Mouse (Mus musculus) cortical plate, adult 2 months (tissue): ENCODE results near the gene Ccdc114. TPM values are rescaled to one million over a fixed set of nuclear protein-coding genes. Genes with fewer than 3 reads are reported as not detected.
"Not testable (repeated sequence)": the region's sequence is repeated elsewhere in the genome, so short reads cannot be mapped to it uniquely, and the experiment has no call there.

Experiments used
- H3K27ac ChIP-seq: fragments of 200-500 bp; 2 replicates; pipeline ENCODE4 v1.5.1; 2012; ENCODE audit warnings: low read length, control low read depth, inconsistent platforms; ENCODE audit not compliant: insufficient read depth
- H3K4me1 ChIP-seq: fragments of 200-500 bp; 2 replicates; pipeline ENCODE4 v1.6.1; 2011; ENCODE audit warnings: low read length; ENCODE audit not compliant: control insufficient read depth, insufficient read depth
- H3K4me3 ChIP-seq: fragments of 200-500 bp; 2 replicates; pipeline ENCODE4 v1.5.1; 2011; ENCODE audit warnings: mild to moderate bottlenecking, low read length, control low read depth; ENCODE audit not compliant: insufficient read depth
- CTCF ChIP-seq: fragments of 200-500 bp; IDR thresholded peaks from 2 replicates; pipeline ENCODE4 v1.5.1; 2011; ENCODE audit warnings: mild to moderate bottlenecking, control low read depth, low read length; ENCODE audit not compliant: insufficient read depth; ENCODE audit errors: extremely low read depth
- POLR2A ChIP-seq: fragments of 200-500 bp; IDR thresholded peaks from 2 replicates; pipeline ENCODE4 v1.6.1; 2011; ENCODE audit warnings: mild to moderate bottlenecking, low read length, control low read depth; ENCODE audit not compliant: insufficient read depth; ENCODE audit errors: extremely low read depth
- polyA plus RNA-seq: library from polyadenylated mRNA; depleted of rRNA; stranded (reverse); fragments of >200 nt; gene quantifications from 2 replicates; pipeline ENCODE4 v1.2.3, GENCODE M21; 2012; rRNA removed

Gene Ccdc114
- polyA plus RNA-seq = 3.0 and 3.9 TPM in 2 replicates

DNA sequence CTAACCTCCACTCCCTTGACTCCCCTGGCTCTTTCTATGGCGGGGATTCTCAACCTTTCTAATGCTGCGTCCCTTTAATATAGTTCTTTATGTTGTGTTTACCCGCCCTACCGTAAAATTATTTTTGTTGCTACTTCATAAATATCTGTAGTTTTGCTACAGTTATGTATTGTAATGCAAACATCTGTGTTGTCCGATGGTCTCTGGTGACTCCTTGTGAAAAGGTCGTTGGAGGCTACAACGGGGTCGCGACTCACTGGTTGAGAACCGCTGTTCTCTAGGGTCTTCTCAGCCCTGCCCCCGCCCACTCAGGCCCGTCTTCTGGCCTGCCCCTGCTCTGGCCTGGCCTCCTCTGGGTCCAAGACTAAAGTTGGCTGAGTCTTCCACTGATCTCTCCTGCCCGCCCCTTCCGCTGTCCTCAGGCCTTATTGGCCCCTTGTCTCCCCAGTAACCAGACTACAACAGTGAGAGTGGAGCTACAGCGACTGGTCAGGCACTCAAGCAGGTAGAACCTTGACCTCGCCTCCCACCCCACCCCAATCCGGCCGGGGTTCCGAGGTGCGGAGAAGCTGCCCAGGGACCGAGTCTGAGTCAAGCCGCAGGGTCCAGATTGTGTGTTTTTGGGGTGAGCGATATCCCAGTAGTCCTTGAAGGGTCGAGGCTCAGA lies at the start of gene Ccdc114:
Gene Ccdc114, plus strand, starts transcription at position 311 of the 667 bp plus-strand sequence.
- Histone ChIP-seq H3K4me3 (peak within 1 kb of the TSS; percentile 54), H3K4me1 (no peaks in the 10 kb centered on the region), H3K27ac (peak within 1 kb of the TSS; percentile 33)
- no peak for TF ChIP-seq CTCF
- no peak for TF ChIP-seq POLR2A

DNA sequence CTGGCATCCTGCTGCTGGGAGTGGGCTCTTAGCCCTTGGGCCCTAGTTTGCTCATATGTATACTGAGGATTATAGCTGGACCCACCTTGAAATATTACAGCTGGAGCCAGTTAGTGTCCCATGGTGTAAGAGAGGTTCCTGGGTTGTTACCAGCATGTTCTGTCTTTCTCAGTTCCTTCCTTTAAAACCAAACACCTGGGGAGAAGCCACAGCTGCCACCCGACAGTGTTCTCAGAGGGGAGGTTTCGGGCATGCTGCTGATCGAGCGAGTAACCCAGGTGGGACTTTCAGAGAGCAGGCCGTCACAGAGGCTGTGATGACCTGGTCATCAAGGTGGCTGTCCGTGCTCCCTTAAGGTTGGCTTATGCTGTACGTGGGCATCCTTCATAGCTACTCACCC lies 47.0 kb upstream of the Ccdc114 start:
- no peak overlapping the region for H3K27ac ChIP-seq
- no peak overlapping the region for H3K4me3 ChIP-seq
- TF ChIP-seq POLR2A = no peak
- no peak for TF ChIP-seq CTCF
- peaks cover 5% of the 10 kb centered on the region; the same call in 1 of the 2 replicates for H3K4me1 ChIP-seq

DNA sequence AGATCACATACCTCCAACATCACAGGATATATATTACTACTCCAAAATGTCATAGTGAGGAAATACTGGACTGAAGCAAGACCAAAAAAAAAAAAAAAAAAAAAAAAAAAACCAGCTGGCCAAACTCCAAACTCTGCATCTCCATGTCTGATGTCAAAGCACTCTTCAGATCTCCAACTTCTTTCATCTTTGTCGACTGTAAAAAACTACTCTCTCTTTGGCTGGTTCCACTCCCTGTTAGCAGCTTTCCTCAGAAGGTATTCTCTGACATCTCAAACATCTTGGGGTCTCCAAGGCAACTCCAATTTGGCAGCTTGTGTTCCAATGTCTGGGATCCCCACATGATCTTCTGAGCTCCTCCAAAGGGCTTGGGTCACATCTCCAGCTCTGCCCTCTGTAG lies 45.6 kb upstream of the Ccdc114 start, which contains the start of gene Grin2d:
Gene Grin2d, minus strand, starts transcription at position 101 of the 400 bp plus-strand sequence.
- H3K4me1 ChIP-seq, H3K4me3 ChIP-seq, H3K27ac ChIP-seq: not testable (repeated sequence)

DNA sequence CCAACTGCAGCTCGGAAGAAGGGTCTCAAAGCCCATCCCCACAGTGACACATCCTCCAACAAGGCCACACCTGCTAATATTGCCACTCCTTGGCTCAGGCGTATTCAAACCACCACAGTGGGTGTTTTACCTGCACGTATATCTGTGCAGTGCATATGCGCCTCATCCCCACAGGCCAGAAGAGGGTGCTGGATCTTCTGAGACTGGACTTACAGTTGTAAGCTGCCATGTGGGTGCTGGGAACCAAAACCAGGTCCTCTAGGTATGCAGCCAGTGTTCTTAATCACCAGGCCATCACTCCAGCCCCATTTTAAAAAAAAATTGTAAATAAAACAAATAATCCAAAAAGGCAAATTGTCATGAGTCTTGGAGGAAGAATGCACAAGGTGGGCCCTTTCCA lies 43.3 kb upstream of the Ccdc114 start:
- no peak overlapping the region for H3K4me3 ChIP-seq
- no peak for TF ChIP-seq POLR2A
- no peak for TF ChIP-seq CTCF
- no peaks in the 10 kb centered on the region for H3K4me1 ChIP-seq
- no peak overlapping the region for H3K27ac ChIP-seq

DNA sequence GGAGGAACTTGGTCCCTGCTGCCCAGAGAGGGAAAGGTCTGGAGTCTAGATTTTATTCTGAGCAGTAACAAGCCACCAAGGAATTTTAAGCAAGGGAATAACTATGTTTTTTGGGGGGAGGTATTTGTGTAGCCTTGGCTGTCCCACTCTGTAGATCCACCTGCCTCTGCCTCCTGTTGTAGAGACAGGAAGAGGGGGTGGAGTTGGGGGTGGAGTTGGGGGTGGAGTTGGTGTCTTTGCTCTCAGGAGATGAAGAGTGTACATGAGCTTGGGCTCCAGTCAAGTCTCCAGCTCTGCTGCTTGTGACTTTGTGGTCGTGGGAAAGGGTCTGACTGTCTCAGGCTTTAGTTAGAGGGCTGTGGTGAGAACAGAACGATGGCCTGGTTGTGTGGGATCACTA lies 42.9 kb upstream of the Ccdc114 start:
- H3K4me3 ChIP-seq = no peak overlapping the region
- no peaks in the 10 kb centered on the region for H3K4me1 ChIP-seq
- TF ChIP-seq CTCF = no peak
- no peak for TF ChIP-seq POLR2A
- no peak overlapping the region for H3K27ac ChIP-seq

DNA sequence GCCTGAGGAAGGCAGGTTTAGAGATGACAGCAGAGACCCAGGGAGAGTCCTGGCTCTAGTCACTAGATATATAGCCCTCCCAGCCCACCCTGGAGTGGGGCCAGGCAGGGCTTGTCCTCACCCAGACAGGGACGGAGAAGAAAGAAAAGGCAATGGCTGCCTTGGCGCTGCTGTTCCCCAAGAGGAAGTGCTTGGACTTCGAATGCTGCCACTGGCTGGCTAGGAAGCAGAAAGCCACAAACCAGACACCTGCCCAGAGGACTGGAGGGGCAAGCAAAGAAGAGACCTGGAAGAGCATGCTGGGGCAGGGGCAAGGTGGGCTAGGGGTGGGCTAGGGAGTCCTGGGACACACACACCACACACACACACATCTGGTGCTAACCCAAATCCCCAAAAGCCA lies 36.6 kb upstream of the Ccdc114 start:
- TF ChIP-seq POLR2A (no peak), CTCF (no peak)
- Histone ChIP-seq H3K4me3 (no peak overlapping the region), H3K27ac (no peak overlapping the region)

DNA sequence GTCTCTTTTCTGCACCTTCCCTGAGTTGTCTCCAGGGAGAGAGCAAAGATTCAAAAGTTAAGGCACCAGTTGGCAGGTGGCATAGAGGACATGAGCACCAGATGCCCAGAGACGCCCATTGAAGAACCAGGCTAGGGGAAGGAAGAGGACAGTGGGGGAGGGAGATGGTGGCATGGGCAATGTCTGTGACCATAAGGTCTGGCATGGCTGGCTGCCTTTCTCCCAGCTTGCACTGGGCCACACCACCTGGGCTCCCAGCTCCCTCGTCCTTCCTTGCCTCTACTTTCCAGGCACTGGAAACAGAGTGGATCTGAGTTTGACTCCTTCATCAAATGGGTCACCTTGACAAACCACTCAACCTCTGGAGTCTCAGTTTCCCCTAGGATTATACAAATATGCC lies 31.2 kb upstream of the Ccdc114 start:
- TF ChIP-seq POLR2A (no peak), CTCF (no peak)
- no peak overlapping the region for H3K27ac ChIP-seq
- H3K4me1 ChIP-seq = no peaks in the 10 kb centered on the region
- H3K4me3 ChIP-seq = no peak overlapping the region

More for the DNA sequence above, 36.6 kb upstream of the Ccdc114 start:
- no peaks in the 10 kb centered on the region for H3K4me1 ChIP-seq

DNA sequence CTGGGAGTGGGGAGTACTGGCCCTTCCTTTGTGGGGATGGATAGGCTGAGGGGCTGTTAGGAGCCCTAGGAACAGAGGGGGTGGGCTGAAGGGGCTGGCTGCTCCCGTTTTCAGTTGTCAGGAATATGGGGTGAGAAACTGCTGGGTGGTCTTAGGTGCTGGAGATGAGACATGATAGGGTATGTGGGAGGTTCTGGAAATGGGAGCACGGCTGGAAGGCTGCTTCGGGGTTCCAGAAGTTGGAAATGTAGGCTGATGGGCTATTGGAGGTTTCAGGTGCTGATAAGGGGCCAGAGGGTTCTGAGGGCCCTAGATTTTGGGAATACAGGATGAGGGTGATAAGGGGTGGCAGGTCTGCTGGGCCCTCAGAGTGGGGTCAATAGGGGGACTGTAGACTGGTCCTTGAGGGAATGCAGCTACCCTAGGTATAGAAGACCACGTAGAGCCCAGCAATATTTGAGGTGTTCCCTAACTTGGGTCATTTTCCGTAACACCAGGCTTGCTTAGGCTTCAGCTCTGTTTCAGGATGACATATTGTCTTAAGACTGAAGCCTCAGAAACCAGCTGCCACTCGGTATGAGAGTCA lies 27.8 kb upstream of the Ccdc114 start:
- no peak for TF ChIP-seq POLR2A
- no peak for TF ChIP-seq CTCF

DNA sequence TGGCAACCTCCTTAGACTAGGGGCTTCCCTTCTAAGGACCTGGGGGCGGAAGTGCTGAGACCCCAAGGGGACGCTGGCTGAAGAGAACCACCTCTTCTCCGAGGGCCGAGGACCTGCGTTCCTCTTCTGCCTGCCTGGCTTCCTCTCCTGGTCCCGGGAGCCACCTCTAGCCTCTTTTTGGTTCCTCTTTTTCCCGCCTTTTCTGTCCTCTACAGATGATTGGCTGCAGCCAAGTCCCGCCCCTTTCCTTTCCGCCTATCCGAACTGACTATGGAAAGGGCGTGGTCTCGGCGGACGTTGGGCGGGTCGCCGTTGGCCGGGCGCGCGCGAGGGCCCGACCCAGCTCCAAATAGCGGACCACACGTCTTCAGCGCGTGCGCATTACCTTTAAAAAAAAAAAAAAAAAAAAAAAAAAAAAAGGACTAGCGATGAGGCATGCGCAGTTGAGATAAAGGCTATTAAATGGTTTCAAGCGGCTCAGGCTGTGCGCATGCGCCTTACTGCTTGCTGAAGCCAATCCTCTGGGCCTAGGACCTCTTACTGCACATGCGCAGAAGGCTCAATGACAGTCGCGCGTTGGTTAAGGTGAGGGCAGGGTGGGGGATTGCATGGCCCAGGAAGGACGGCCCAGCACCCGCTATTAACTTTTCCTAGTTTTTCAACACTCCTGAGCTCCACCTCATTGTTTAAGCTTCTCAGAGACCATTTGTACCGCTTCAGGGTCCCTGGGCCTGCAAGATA lies 27.2 kb upstream of the Ccdc114 start, which contains the start of the genes Syngr4 and Tmem143:
Gene Syngr4, minus strand, starts transcription at position 198 of the 741 bp plus-strand sequence.
Gene Tmem143, plus strand, starts transcription at position 425 of the 741 bp plus-strand sequence.
- TF ChIP-seq CTCF (no peak), POLR2A (peak; percentile 90)
- peak within 1 kb of the TSS; percentile 54 for H3K4me3 ChIP-seq

More for the DNA sequence above, 27.8 kb upstream of the Ccdc114 start:
- no peak overlapping the region for H3K27ac ChIP-seq
- H3K4me3 ChIP-seq = no peak overlapping the region
- H3K4me1 ChIP-seq = no peaks in the 10 kb centered on the region

More for the DNA sequence above, 27.2 kb upstream of the Ccdc114 start, which contains the start of the genes Syngr4 and Tmem143:
- Histone ChIP-seq H3K27ac (peak within 1 kb of the TSS; percentile 54), H3K4me1 (no peaks in the 10 kb centered on the region)
